Mouse (Mus musculus): ENCODE data around the gene Rtn1.
"Not testable (repeated sequence)": the region's sequence is repeated elsewhere in the genome, so short reads cannot be mapped to it uniquely, and the experiment has no call there.

The Rtn1 gene

GRCm38 (mm10) chr12:72323778-72324177, 85.1 kb downstream of the Rtn1 start:
- DNase-seq, result no peak

GRCm38 (mm10) chr12:72315732-72316465, 93.0 kb downstream of the Rtn1 start:
- no peak for DNase-seq

GRCm38 (mm10) chr12:72310818-72311217, 98.0 kb downstream of the Rtn1 start:
- DNase-seq, result no peak

- DNase-seq, result no peak
Measured at GRCm38 (mm10) chr12:72308506-72308905, 100.3 kb downstream of the Rtn1 start.

DNA sequence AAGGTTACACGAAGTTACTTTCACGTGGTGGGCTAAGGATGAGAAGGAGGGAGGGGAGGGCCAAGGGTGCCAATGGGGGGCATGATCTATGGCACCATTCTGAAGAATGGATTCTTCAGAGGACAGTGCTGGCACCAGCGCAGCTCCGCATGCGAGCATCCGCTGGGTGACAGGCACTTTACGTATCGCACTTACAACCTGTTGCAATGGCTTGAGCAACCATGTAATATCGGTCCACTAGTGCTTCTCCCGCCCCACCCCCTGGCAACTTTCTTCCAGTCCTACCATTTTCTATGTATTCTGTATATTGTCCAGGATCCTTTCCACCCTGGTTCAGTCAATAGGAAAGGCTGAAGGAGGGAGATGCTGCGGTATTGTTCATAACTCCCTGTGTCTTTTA, 102.6 kb downstream of the Rtn1 start:
- DNase-seq, result no peak

GRCm38 (mm10) chr12:72305421-72305820, 103.4 kb downstream of the Rtn1 start:
- no peak for DNase-seq

GRCm38 (mm10) chr12:72304985-72305384, 103.9 kb downstream of the Rtn1 start:
- no peak for DNase-seq

GRCm38 (mm10) chr12:72304347-72304688, 104.5 kb downstream of the Rtn1 start:
- DNase-seq, result no peak

- no peak for DNase-seq
Measured at GRCm38 (mm10) chr12:72303624-72304346, 105.1 kb downstream of the Rtn1 start.

DNA sequence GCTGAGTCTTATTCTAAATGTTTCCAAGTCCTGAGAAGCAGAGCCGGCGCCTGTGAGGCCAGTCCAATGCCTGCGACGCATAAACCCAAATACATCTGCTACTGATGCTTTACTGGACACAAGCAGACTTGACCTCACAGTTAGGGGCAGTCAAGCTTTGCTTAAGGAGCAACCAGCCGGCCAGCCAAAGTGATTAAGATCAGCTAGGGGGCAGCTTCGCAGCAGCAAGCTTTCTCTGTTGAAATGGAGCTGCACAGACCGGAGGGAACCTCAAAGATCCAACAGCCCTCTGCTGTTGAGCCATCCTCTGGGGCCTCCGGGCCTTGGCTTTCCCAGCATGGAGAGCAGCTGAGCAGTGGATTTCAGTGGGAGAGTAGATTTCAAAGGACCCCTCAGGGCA, 107.4 kb downstream of the Rtn1 start:
- DNase-seq, result peak; percentile 17

DNA sequence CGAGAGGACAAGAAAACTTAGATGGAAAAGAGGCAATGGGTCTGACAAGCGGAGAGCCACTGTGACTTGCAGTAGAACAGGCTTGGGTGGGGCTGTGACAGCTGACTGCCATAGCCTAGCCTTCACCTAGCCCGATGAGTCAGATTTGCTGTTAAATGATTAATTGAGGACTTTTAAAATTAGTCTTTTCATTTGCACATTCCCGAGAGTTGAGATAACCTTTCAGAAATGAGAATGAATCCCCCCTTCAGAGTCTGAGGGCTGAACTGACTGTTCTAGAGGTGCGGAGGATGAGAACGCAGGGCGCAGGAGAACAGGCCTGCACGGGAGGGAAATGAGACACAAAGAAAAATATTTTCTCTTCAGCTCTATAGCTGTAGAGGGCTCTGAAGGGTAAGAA, 107.9 kb downstream of the Rtn1 start:
- DNase-seq, result no peak

GRCm38 (mm10) chr12:72298222-72298621, 110.6 kb downstream of the Rtn1 start:
- DNase-seq, result peak; percentile 30

- DNase-seq, result no peak
Measured at GRCm38 (mm10) chr12:72296552-72296951, 112.3 kb downstream of the Rtn1 start.

GRCm38 (mm10) chr12:72293185-72293584, 115.7 kb downstream of the Rtn1 start:
- DNase-seq, result not testable (repeated sequence)

GRCm38 (mm10) chr12:72292566-72292965, 116.3 kb downstream of the Rtn1 start:
- no peak for DNase-seq

DNA sequence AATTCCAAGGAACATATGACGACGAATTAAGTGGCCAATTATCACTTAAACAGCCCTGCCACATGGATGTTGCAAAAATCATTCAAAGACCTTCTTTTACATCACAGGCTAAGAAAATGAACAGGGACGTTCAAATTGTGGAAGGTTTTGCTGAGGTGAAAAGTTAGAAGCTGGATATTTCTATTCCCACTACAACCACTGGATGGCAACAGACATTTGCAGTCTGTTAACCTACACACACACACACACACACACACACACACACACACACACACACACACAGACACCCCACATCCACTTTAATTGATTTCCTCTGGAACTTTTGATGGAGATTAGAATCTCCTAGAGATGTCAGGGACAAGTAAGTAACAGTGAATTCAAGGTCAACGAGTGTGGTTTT, 117.6 kb downstream of the Rtn1 start:
- no peak for DNase-seq

DNA sequence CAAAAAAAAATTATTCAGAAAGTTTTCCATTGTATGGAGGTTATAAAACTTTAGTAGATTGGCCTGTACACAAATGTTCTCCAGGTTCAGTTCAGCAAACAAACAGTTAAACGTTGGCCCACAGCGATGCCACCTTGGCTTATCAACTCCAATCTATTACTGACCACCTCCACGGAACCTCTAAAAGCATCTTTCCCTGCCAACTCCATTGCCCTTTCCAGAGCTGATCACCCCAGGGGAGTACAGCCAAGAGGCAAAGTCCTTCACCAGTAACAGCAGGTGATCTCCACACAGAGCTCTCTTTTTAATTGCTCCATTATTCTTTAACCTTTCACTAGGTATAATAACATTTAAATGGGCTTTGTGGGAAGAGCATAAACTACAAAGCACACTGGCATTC, 120.6 kb downstream of the Rtn1 start:
- no peak for DNase-seq

DNA sequence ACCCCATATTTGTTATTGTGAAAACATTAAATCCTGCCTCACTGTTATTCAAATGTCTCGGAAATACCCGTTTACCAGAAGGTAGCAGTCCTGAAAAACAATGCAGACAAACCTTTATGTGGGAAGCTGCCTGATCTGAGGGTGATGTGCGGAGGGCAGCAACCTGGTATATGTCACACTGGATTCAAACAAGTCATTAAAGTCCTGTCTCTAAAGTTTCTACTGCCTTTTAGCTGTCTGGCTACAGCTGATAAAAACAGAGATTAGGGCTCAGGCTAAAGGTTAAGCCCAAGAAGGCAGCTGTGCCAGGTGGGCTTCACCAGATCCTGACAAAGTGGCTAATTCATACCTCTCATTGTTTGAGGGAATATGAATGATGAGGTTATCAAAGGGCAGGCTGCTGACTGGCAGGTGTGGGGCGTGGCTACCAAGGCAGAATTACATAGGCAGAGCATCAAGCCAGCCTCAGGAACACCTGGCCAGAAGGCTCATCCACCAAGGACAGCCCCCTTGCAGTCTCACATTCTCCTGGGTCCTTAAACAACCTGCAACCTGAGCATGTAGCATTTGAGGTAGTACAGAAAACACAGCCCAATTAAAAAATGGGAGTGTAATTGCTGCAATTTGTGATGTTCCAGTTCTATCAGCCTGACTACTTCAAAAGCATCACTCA, 121.4 kb downstream of the Rtn1 start:
- no peak for DNase-seq

- DNase-seq, result no peak
Measured at GRCm38 (mm10) chr12:72285366-72286345, 123.2 kb downstream of the Rtn1 start.

- DNase-seq, result no peak
Measured at GRCm38 (mm10) chr12:72284576-72284975, 124.3 kb downstream of the Rtn1 start.

DNA sequence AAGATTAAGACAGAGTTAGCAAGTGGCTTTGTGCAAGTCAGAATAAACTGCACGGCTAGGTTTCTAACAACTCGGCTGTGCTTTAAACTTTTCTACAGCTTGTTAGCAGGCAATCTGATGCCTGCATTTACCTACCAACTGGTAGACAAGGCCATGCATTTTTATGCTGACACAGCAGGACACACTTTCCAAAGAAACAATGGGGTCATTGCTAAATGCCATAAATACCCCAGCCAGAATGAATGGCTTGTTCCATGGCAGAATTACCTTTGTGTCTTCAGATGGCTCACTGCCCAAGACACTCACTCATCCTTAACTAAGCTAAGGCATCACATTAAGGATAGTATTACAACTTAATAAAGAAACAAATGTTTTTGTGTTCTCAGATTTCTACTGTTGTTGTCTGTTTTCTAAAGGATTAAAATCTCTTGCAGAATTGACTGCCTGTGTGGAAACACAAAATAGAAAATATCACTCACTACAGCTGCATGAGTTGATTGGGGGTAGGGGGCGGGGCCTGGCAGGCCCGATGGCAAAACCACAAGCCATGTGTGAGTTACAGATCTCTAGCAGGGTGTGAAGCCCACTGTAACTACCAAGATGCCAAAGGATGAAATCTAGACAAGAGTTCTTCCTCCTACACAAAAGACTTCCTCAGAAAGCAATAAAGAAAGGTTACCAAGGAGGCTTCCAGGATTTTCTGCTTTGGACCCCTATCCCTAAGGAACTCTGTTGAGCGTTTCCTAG, 129.6 kb downstream of the Rtn1 start:
- DNase-seq, result no peak
